ENCODE assay signal across 8 mouse cellular contexts in genomic region chr14:30654691-30655228, GRCm38 (mm10). TPM values are rescaled to one million over a fixed set of nuclear protein-coding genes. Genes with fewer than 3 reads are reported as not detected.
DNase-seq lines count a peak whose midpoint lies in the region; ATAC-seq and TF ChIP-seq lines count a peak whose summit lies in the region.

No protein-coding gene starts in this region.

- no peak for DNase-seq in left cerebral cortex, adult 2 months (ENCODE audit: extremely low spot score in 1 of 2, low spot score in 2 of 2)
- no peak for DNase-seq in left cerebral cortex, adult 9 months (ENCODE audit: low spot score in 2 of 2)
- DNase-seq in c-Kit-negative CD71-positive TER-119-positive erythroid progenitor cells, embryonic 14.5 days (ENCODE audit: low read depth, low spot score), result peak; percentile 13
- no peak for DNase-seq in frontal cortex, postnatal 10 days (ENCODE audit: low spot score in 2 of 2)
- DNase-seq in ovary, postnatal 36 days (ENCODE audit: low spot score), result no peak
- DNase-seq in spleen, postnatal 14 days (ENCODE audit: low spot score in 2 of 2), result no peak

- H3K4me1 ChIP-seq in intestine, embryonic 15.5 days (replicated peaks), result no peaks in the 10 kb centered on the region
- peaks cover 21% of the 10 kb centered on the region for H3K4me1 ChIP-seq in neural tube, embryonic 13.5 days (replicated peaks)

- intact Hi-C loops in left cerebral cortex, adult 2 months (cut with DNase I), result loop anchor here (5.0 kb wide), 1 partner anchor 62 kb away; no protein-coding TSS in a partner anchor

- peak overlapping the region; percentile 65 for H3K4me2 ChIP-seq in intestine, embryonic 15.5 days (replicated peaks)
- H3K4me2 ChIP-seq in neural tube, embryonic 13.5 days, result peak overlapping the region; percentile 72

- no peak; the same call in 1 of the 2 replicates for TF ChIP-seq CTCF in left cerebral cortex, adult 2 months (IDR thresholded peaks at IDR 0.05)

- 32% methylated on average over 4 of the region's 4 CpGs for WGBS in intestine, embryonic 15.5 days
- 42% methylated on average over 4 of the region's 4 CpGs for whole genome bisulfite sequencing in neural tube, embryonic 13.5 days

- no peaks in the 10 kb centered on the region for H3K9me3 ChIP-seq in intestine, embryonic 15.5 days
- H3K9me3 ChIP-seq in neural tube, embryonic 13.5 days, result no peaks in the 10 kb centered on the region

- peak overlapping the region; percentile 96 for H3K4me3 ChIP-seq in left cerebral cortex, adult 2 months
- H3K4me3 ChIP-seq in intestine, embryonic 15.5 days (replicated peaks), result peak overlapping the region; percentile 94
- H3K4me3 ChIP-seq in neural tube, embryonic 13.5 days, result peak overlapping the region; percentile 97

- H3K27me3 ChIP-seq in intestine, embryonic 15.5 days (replicated peaks), result no peaks in the 10 kb centered on the region
- H3K27me3 ChIP-seq in neural tube, embryonic 13.5 days, result no peaks in the 10 kb centered on the region

- peak overlapping the region; percentile 100 for H3K9ac ChIP-seq in intestine, embryonic 15.5 days
- H3K9ac ChIP-seq in neural tube, embryonic 13.5 days, result peak overlapping the region; percentile 99

- 0 out of 2 replicates have a peak, but pooled peaks have one; percentile 21 for ATAC-seq in intestine, embryonic 15.5 days
- no peak for ATAC-seq in neural tube, embryonic 13.5 days (ENCODE audit: low read depth)

- H3K27ac ChIP-seq in left cerebral cortex, adult 2 months, result peak overlapping the region; percentile 93
- peak overlapping the region; percentile 91; the same call in 1 of the 2 replicates for H3K27ac ChIP-seq in intestine, embryonic 15.5 days
- peak overlapping the region; percentile 89; the same call in 1 of the 2 replicates for H3K27ac ChIP-seq in neural tube, embryonic 13.5 days (replicated peaks)

- peaks cover 6% of the 10 kb centered on the region; the same call in 1 of the 2 replicates for H3K36me3 ChIP-seq in intestine, embryonic 15.5 days
- H3K36me3 ChIP-seq in neural tube, embryonic 13.5 days, result 0 out of 2 replicates have a peak, but pooled peaks cover 3% of the 10 kb centered on the region

RNA-seq across cellular contexts. Expression of gene Rft1, which starts 0.6 kb away (rescaled TPM):
- 10 to 100 TPM; 11.3 to 12.3 TPM for total RNA-seq in left cerebral cortex, adult 2 months (2021)
- polyA plus RNA-seq in intestine, embryonic 15.5 days (2015; fragmentation: Nextera tagmentation; extraction: Ambion mirVana), result 12.6 and 15.0 TPM in 2 replicates
- polyA plus RNA-seq in neural tube, embryonic 13.5 days (2015; fragmentation: Nextera tagmentation; extraction: Ambion mirVana), result 9.6 and 9.9 TPM in 2 replicates

RNA-seq across cellular contexts. Expression of gene Prkcd, which starts 28.8 kb away (rescaled TPM):
- total RNA-seq in left cerebral cortex, adult 2 months (2021), result 10 to 100 TPM; 10.5 to 16.1 TPM
- 57.2 and 58.3 TPM in 2 replicates for polyA plus RNA-seq in intestine, embryonic 15.5 days (2015; fragmentation: Nextera tagmentation; extraction: Ambion mirVana)
- 55.1 and 63.4 TPM in 2 replicates for polyA plus RNA-seq in neural tube, embryonic 13.5 days (2015; fragmentation: Nextera tagmentation; extraction: Ambion mirVana)

RNA-seq across cellular contexts. Expression of gene Sfmbt1, which starts 59.9 kb away (rescaled TPM):
- total RNA-seq in left cerebral cortex, adult 2 months (2021), result 10 to 100 TPM; 38.4 to 38.8 TPM
- polyA plus RNA-seq in intestine, embryonic 15.5 days (2015; fragmentation: Nextera tagmentation; extraction: Ambion mirVana), result 11.4 and 12.3 TPM in 2 replicates
- polyA plus RNA-seq in neural tube, embryonic 13.5 days (2015; fragmentation: Nextera tagmentation; extraction: Ambion mirVana), result 14.7 and 15.6 TPM in 2 replicates
